ENCODE assay signal across 7 mouse cellular contexts in genomic region chr10:81423476-81424245, GRCm38 (mm10). TPM values are rescaled to one million over a fixed set of nuclear protein-coding genes. Genes with fewer than 3 reads are reported as not detected.
DNase-seq lines count a peak whose midpoint lies in the region; ATAC-seq lines count a peak whose summit lies in the region.

No protein-coding gene starts in this region.

- peak overlapping the region; percentile 66 for H3K4me3 ChIP-seq in intestine, embryonic 15.5 days (replicated peaks)
- no peak overlapping the region for H3K4me3 ChIP-seq in neural tube, embryonic 12.5 days

- H3K4me1 ChIP-seq in intestine, embryonic 15.5 days (replicated peaks), result peaks cover 30% of the 10 kb centered on the region
- H3K4me1 ChIP-seq in neural tube, embryonic 12.5 days, result peaks cover 43% of the 10 kb centered on the region

- no peaks in the 10 kb centered on the region for H3K9me3 ChIP-seq in intestine, embryonic 15.5 days
- no peaks in the 10 kb centered on the region for H3K9me3 ChIP-seq in neural tube, embryonic 12.5 days

- peak overlapping the region; percentile 85 for H3K4me2 ChIP-seq in intestine, embryonic 15.5 days (replicated peaks)
- H3K4me2 ChIP-seq in neural tube, embryonic 12.5 days (replicated peaks), result peak overlapping the region; percentile 65; the same call in 1 of the 2 replicates

- DNase-seq in lung, postnatal 10 days, result peak; percentile 2
- no peak for DNase-seq in lung, adult 18-20 months
- peak; percentile 20 to 34 for DNase-seq in cerebellum, postnatal 14 days
- DNase-seq in gastrocnemius, postnatal 10 days, result peak; percentile 15
- no peak for DNase-seq in thymus, postnatal 10 days (ENCODE audit: low spot score in 2 of 2)

- H3K27ac ChIP-seq in intestine, embryonic 15.5 days, result peak overlapping the region; percentile 36; the same call in 1 of the 2 replicates
- H3K27ac ChIP-seq in neural tube, embryonic 12.5 days, result no peak overlapping the region

- no peaks in the 10 kb centered on the region for H3K36me3 ChIP-seq in intestine, embryonic 15.5 days
- 0 out of 2 replicates have a peak, but pooled peaks cover 7% of the 10 kb centered on the region for H3K36me3 ChIP-seq in neural tube, embryonic 12.5 days

- ATAC-seq in intestine, embryonic 15.5 days, result no peak
- no peak for ATAC-seq in neural tube, embryonic 12.5 days (ENCODE audit: low FRiP score, low read depth)

- WGBS in intestine, embryonic 15.5 days, result 65% methylated on average over 4 of the region's 4 CpGs
- WGBS in neural tube, embryonic 12.5 days, result 57% methylated on average over 4 of the region's 4 CpGs

- no peak overlapping the region for H3K9ac ChIP-seq in intestine, embryonic 15.5 days
- H3K9ac ChIP-seq in neural tube, embryonic 12.5 days, result no peak overlapping the region

- no peaks in the 10 kb centered on the region for H3K27me3 ChIP-seq in intestine, embryonic 15.5 days (replicated peaks)
- peaks cover 54% of the 10 kb centered on the region for H3K27me3 ChIP-seq in neural tube, embryonic 12.5 days (replicated peaks)

RNA-seq across cellular contexts. Expression of gene Smim24, which starts 30.8 kb away (rescaled TPM):
- under 1 TPM in 1 of 2 experiments, not detected in 1; 0.65 TPM for total RNA-seq in gastrocnemius, postnatal 10 days (2021)
- 235 and 288 TPM in 2 replicates for polyA plus RNA-seq in intestine, embryonic 15.5 days (2015; fragmentation: Nextera tagmentation; extraction: Ambion mirVana)
- polyA plus RNA-seq in neural tube, embryonic 12.5 days (2016; fragmentation: Nextera tagmentation; extraction: Ambion mirVana), result 2.1 and 2.7 TPM in 2 replicates

RNA-seq across cellular contexts. Expression of gene Nfic, which starts 31.8 kb away (rescaled TPM):
- total RNA-seq in gastrocnemius, postnatal 10 days (2021), result 100 to 1,000 TPM; 329 to 332 TPM
- 52.8 and 56.0 TPM in 2 replicates for polyA plus RNA-seq in intestine, embryonic 15.5 days (2015; fragmentation: Nextera tagmentation; extraction: Ambion mirVana)
- 21.7 and 22.2 TPM in 2 replicates for polyA plus RNA-seq in neural tube, embryonic 12.5 days (2016; fragmentation: Nextera tagmentation; extraction: Ambion mirVana)

RNA-seq across cellular contexts. Expression of gene Gm48552, which starts 34.9 kb away (rescaled TPM):
- 1 to 10 TPM in 1 of 2 experiments, under 1 TPM in 1; 0.33 to 2.0 TPM for total RNA-seq in gastrocnemius, postnatal 10 days (2021)
- 1.4 TPM in 1 of 2 replicates, not detected in the other for polyA plus RNA-seq in intestine, embryonic 15.5 days (2015; fragmentation: Nextera tagmentation; extraction: Ambion mirVana)
- polyA plus RNA-seq in neural tube, embryonic 12.5 days (2016; fragmentation: Nextera tagmentation; extraction: Ambion mirVana), result 2.3 and 2.5 TPM in 2 replicates

RNA-seq across cellular contexts. Expression of gene Gm48551, which starts 39.4 kb away (rescaled TPM):
- total RNA-seq in gastrocnemius, postnatal 10 days (2021), result under 1 TPM; 0.40 to 0.45 TPM
- 2.8 and 3.6 TPM in 2 replicates for polyA plus RNA-seq in intestine, embryonic 15.5 days (2015; fragmentation: Nextera tagmentation; extraction: Ambion mirVana)
- polyA plus RNA-seq in neural tube, embryonic 12.5 days (2016; fragmentation: Nextera tagmentation; extraction: Ambion mirVana), result 5.0 and 5.3 TPM in 2 replicates

RNA-seq across cellular contexts. Expression of gene Dohh, which starts 39.4 kb away (rescaled TPM):
- total RNA-seq in gastrocnemius, postnatal 10 days (2021), result 10 to 100 TPM; 40.3 to 46.7 TPM
- polyA plus RNA-seq in intestine, embryonic 15.5 days (2015; fragmentation: Nextera tagmentation; extraction: Ambion mirVana), result 89.2 and 100 TPM in 2 replicates
- polyA plus RNA-seq in neural tube, embryonic 12.5 days (2016; fragmentation: Nextera tagmentation; extraction: Ambion mirVana), result 75.6 and 77.9 TPM in 2 replicates

Comparison
In these comparisons a context has a peak if more than half of its experiments do, and no peak if none do; other contexts are left out.
1. DNase-seq: peak in lung, postnatal 10 days (single experiment), cerebellum, postnatal 14 days (2 of 2) and gastrocnemius, postnatal 10 days (single experiment); none in lung, adult 18-20 months (0 of 2) and thymus, postnatal 10 days (0 of 2).
2. RNA of gene Smim24, which starts 30.8 kb away (polyA plus RNA-seq): 235 to 288 TPM in intestine, embryonic 15.5 days; 2.1 to 2.7 TPM in neural tube, embryonic 12.5 days; every median in the first group is over 10 times any median in the second.